Mouse (Mus musculus) testis, adult 2 months (tissue): ENCODE measurements around the gene Hcn4.

Experiments
- CTCF ChIP-seq: fragments of 200-500 bp; IDR thresholded peaks from 2 replicates; pipeline ENCODE4 v1.5.1; 2012; ENCODE audit warnings: low read depth, mild to moderate bottlenecking, inconsistent platforms, low read length, moderate library complexity; ENCODE audit not compliant: control insufficient read depth, insufficient read depth, insufficient replicate concordance
- POLR2A ChIP-seq: fragments of 200-500 bp; IDR thresholded peaks from 2 replicates; pipeline ENCODE4 v1.6.1; 2012; ENCODE audit warnings: low read depth, mild to moderate bottlenecking, inconsistent platforms, low read length, moderate library complexity; ENCODE audit not compliant: control insufficient read depth

DNA sequence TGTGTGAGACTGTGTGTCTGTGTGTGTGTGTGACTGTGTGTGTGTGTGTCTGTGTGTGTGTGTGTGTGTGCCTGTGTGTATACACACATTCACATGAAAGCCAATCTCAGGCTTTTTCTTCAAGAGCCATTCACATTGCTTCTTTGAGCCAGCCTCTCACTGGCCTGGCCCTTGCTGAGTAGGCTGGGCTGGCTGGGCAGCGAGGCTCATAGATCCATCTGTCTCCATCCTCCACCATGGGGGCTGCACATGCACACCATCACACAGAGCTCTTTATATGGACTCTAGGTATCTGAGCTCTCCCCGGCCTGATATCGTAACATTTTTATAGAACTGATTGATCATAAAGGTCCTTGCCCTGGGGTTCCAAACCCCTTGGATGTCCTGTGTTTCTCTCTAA lies 33.7 kb upstream of the Hcn4 start:
- TF ChIP-seq CTCF (no peak), POLR2A (no peak)
